Mouse (Mus musculus) brain, embryonic 14.5 days (tissue): Measurements from ENCODE around the gene Vars. TPM values are rescaled to one million over a fixed set of nuclear protein-coding genes. Genes with fewer than 3 reads are reported as not detected.
A peak's percentile ranks its signal among the peaks of the same experiment; 100 is the strongest.
"Not testable (repeated sequence)": the region's sequence is repeated elsewhere in the genome, so short reads cannot be mapped to it uniquely, and the experiment has no call there.

Source experiments
- DNase-seq: peaks from one replicate; pipeline ENCODE4 v3.0.0-alpha.2; 2011; ENCODE audit warnings: low read depth
- CTCF ChIP-seq: fragments of 200-500 bp; IDR thresholded peaks from 2 replicates; pipeline ENCODE4 v1.5.1; 2012; ENCODE audit warnings: inconsistent platforms, mild to moderate bottlenecking, moderate library complexity, borderline replicate concordance; ENCODE audit not compliant: insufficient read depth, insufficient read length; ENCODE audit errors: extremely low read depth
- POLR2A ChIP-seq: fragments of 200-500 bp; IDR thresholded peaks from 2 replicates; pipeline ENCODE4 v1.6.1; 2012; ENCODE audit warnings: mild to moderate bottlenecking, inconsistent platforms, borderline replicate concordance; ENCODE audit not compliant: poor library complexity, insufficient read depth, insufficient read length, severe bottlenecking; ENCODE audit errors: extremely low read depth
- polyA plus RNA-seq: library from polyadenylated mRNA; depleted of rRNA; stranded (reverse); fragments of >200 nt; gene quantifications from 2 replicates; pipeline ENCODE4 v1.2.3, GENCODE M21; 2012

Vars gene
- polyA plus RNA-seq, 1 experiment: 99.2 TPM

GRCm38 (mm10) chr17:35001452-35002152 lies 815 bp downstream of the Vars start:
- TF ChIP-seq CTCF: no peak
- TF ChIP-seq POLR2A: no peak

GRCm38 (mm10) chr17:35002153-35002865 lies 1.5 kb downstream of the Vars start:
- TF ChIP-seq CTCF (no peak), POLR2A (no peak)
- DNase-seq: peak; percentile 13

More at GRCm38 (mm10) chr17:35001452-35002152, 815 bp downstream of the Vars start:
- DNase-seq: peak; percentile 53

GRCm38 (mm10) chr17:35003022-35003838 lies 2.4 kb downstream of the Vars start:
- DNase-seq: no peak
- TF ChIP-seq CTCF (no peak), POLR2A (no peak)

- no peak for DNase-seq
- no peak for TF ChIP-seq CTCF
- no peak for TF ChIP-seq POLR2A
Observed at GRCm38 (mm10) chr17:35004075-35004717, 3.4 kb downstream of the Vars start.

- TF ChIP-seq CTCF (no peak), POLR2A (no peak)
- DNase-seq: no peak
Observed at GRCm38 (mm10) chr17:35005158-35005557, 4.4 kb downstream of the Vars start.

GRCm38 (mm10) chr17:35005902-35006301 lies 5.1 kb downstream of the Vars start:
- not testable (repeated sequence) for DNase-seq

- TF ChIP-seq CTCF (no peak), POLR2A (no peak)
- DNase-seq: no peak
Observed at GRCm38 (mm10) chr17:35007387-35007991, 6.7 kb downstream of the Vars start.

GRCm38 (mm10) chr17:35009586-35009985 lies 8.8 kb downstream of the Vars start:
- TF ChIP-seq CTCF: no peak
- no peak for TF ChIP-seq POLR2A
- DNase-seq: no peak

GRCm38 (mm10) chr17:35011440-35011839 lies 10.7 kb downstream of the Vars start:
- no peak for TF ChIP-seq CTCF
- TF ChIP-seq POLR2A: no peak
- DNase-seq: no peak

GRCm38 (mm10) chr17:35012430-35012829 lies 11.6 kb downstream of the Vars start:
- TF ChIP-seq POLR2A: no peak
- no peak for DNase-seq

GRCm38 (mm10) chr17:35013221-35013620 lies 12.4 kb downstream of the Vars start:
- TF ChIP-seq POLR2A (no peak), CTCF (no peak)
- DNase-seq: no peak
